Mouse (Mus musculus) erythroblast, embryonic 14.5 days (primary cell): Measurements from ENCODE around the gene Trmt10a.

Experiments used
- GATA1 ChIP-seq: IDR thresholded peaks from 2 replicates; pipeline ENCODE4 v1.6.1; 2012; ENCODE audit warnings: low read length, inconsistent platforms, mixed read lengths
- TAL1 ChIP-seq: IDR thresholded peaks from 3 replicates; pipeline ENCODE4 v1.6.1; 2012; ENCODE audit warnings: low read length, inconsistent platforms, mixed read lengths

GRCm38 (mm10) chr3:138105056-138105455 is 38.2 kb upstream of the Trmt10a start:
- TF ChIP-seq TAL1 (no peak), GATA1 (no peak)
